Mouse (Mus musculus) intestine, embryonic 14.5 days (tissue): ENCODE measurements around the gene Bms1. TPM values are rescaled to one million over a fixed set of nuclear protein-coding genes. Genes with fewer than 3 reads are reported as not detected.

Experiments used
- ATAC-seq: fragments of 200-750 bp; cut with Nextera tagmentation; replicated peaks from 2 replicates; pipeline ENCODE4 v1.8.0; 2017; ENCODE audit warnings: low read depth, moderate number of reproducible peaks, moderate TSS enrichment, moderate library complexity; ENCODE audit not compliant: low FRiP score, low TSS enrichment
- DNase-seq: peaks from one replicate; pipeline ENCODE4 v3.0.0-alpha.2; 2018; ENCODE audit warnings: low spot score
- H3K27ac ChIP-seq: fragments of 300-500 bp; sonication (generic); 2 replicates; pipeline ENCODE4 v1.5.1; 2014; ENCODE audit warnings: low read depth, mild to moderate bottlenecking, control low read depth
- H3K27me3 ChIP-seq: fragments of 300-500 bp; sonication (generic); replicated peaks from 2 replicates; pipeline ENCODE4 v1.6.1; 2014; ENCODE audit warnings: low read length, control low read depth; ENCODE audit not compliant: control insufficient read depth, insufficient read depth
- H3K36me3 ChIP-seq: fragments of 300-500 bp; sonication (generic); 2 replicates; pipeline ENCODE4 v1.6.1; 2014; ENCODE audit warnings: low read length, control low read depth; ENCODE audit not compliant: control insufficient read depth, insufficient read depth
- H3K4me1 ChIP-seq: fragments of 300-500 bp; sonication (generic); replicated peaks from 2 replicates; pipeline ENCODE4 v1.6.1; 2014; ENCODE audit warnings: low read length, control low read depth, mixed read lengths; ENCODE audit not compliant: control insufficient read depth, insufficient read depth
- H3K4me2 ChIP-seq: fragments of 300-500 bp; sonication (generic); 2 replicates; pipeline ENCODE4 v1.6.1; 2014; ENCODE audit warnings: low read length
- H3K4me3 ChIP-seq: fragments of 300-500 bp; sonication (generic); 2 replicates; pipeline ENCODE4 v1.5.1; 2014; ENCODE audit warnings: low read depth, low read length, control low read depth, mixed read lengths
- H3K9ac ChIP-seq: fragments of 300-500 bp; sonication (generic); 2 replicates; pipeline ENCODE4 v1.6.1; 2014; ENCODE audit warnings: mild to moderate bottlenecking, low read length
- H3K9me3 ChIP-seq: fragments of 300-500 bp; sonication (generic); 2 replicates; pipeline ENCODE4 v1.6.1; 2016; ENCODE audit warnings: low read length, control low read depth; ENCODE audit not compliant: control insufficient read depth
- WGBS: fragments of 180-500 bp; shearing (Covaris S2); extraction: QIAGEN DNeasy Blood & Tissue Kit; methylation state at CpG from one replicate; pipeline ENCODE4 v1.1.7; 2014; 5-methylcytosine and 5-hydroxymethylcytosine counted together
- polyA plus RNA-seq: library from polyadenylated mRNA; unstranded; fragments of >200 nt; fragmentation: Nextera tagmentation; extraction: Ambion mirVana; gene quantifications from 2 replicates; pipeline ENCODE4 v1.2.1, GENCODE M21; 2014

Bms1 gene
- polyA plus RNA-seq, result 33.7 and 38.4 TPM in 2 replicates

GRCm38 (mm10) chr6:118419050-118419920 lies at the start of gene Bms1:
Gene Bms1, minus strand, starts transcription at chr6:118419474.
- H3K4me1 ChIP-seq, result peaks cover 7% of the 10 kb centered on the region
- peaks cover 35% of the 10 kb centered on the region for H3K36me3 ChIP-seq
- ATAC-seq (peak; percentile 97), DNase-seq (peak; percentile 95)
- peak within 1 kb of the TSS; percentile 90 for H3K4me3 ChIP-seq
- H3K27ac ChIP-seq, result peak within 1 kb of the TSS; percentile 65; the same call in 1 of the 2 replicates
- under 1% methylated on average over 67 of the region's 67 CpGs for WGBS
- H3K4me2 ChIP-seq, result peak within 1 kb of the TSS; percentile 88
- H3K9me3 ChIP-seq, result no peaks in the 10 kb centered on the region
- H3K27me3 ChIP-seq, result no peaks in the 10 kb centered on the region
- H3K9ac ChIP-seq, result peak within 1 kb of the TSS; percentile 87

- Histone ChIP-seq H3K36me3 (peaks cover 43% of the 10 kb centered on the region), H3K27ac (no peak overlapping the region), H3K9ac (no peak overlapping the region), H3K4me3 (no peak overlapping the region), H3K9me3 (no peaks in the 10 kb centered on the region), H3K27me3 (no peaks in the 10 kb centered on the region), H3K4me2 (no peak overlapping the region), H3K4me1 (no peaks in the 10 kb centered on the region)
- DNase-seq (no peak), ATAC-seq (no peak)
- 81% methylated on average over 15 of the region's 15 CpGs for WGBS
Observed at GRCm38 (mm10) chr6:118462069-118462705, 42.9 kb upstream of the Bms1 start.

GRCm38 (mm10) chr6:118457726-118458125 lies 38.5 kb upstream of the Bms1 start:
- WGBS, result 93% methylated on average over 1 of the region's 1 CpGs
- no peak for ATAC-seq
- no peak for DNase-seq

GRCm38 (mm10) chr6:118455042-118455631 lies 35.9 kb upstream of the Bms1 start, which contains the start of gene Zfp248:
Gene Zfp248, minus strand, starts transcription at chr6:118455528.
- DNase-seq (peak; percentile 95), ATAC-seq (peak; percentile 95)
- no peaks in the 10 kb centered on the region for H3K9me3 ChIP-seq
- peak within 1 kb of the TSS; percentile 92 for H3K27ac ChIP-seq
- peak within 1 kb of the TSS; percentile 91 for H3K9ac ChIP-seq
- H3K27me3 ChIP-seq, result no peaks in the 10 kb centered on the region
- H3K4me1 ChIP-seq, result 0 out of 2 replicates have a peak, but pooled peaks cover 6% of the 10 kb centered on the region
- H3K4me2 ChIP-seq, result peak within 1 kb of the TSS; percentile 73
- peak within 1 kb of the TSS; percentile 90 for H3K4me3 ChIP-seq
- under 1% methylated on average over 43 of the region's 43 CpGs for WGBS
- H3K36me3 ChIP-seq, result peaks cover 7% of the 10 kb centered on the region; the same call in 1 of the 2 replicates

More at GRCm38 (mm10) chr6:118457726-118458125, 38.5 kb upstream of the Bms1 start:
- Histone ChIP-seq H3K4me1 (0 out of 2 replicates have a peak, but pooled peaks cover 6% of the 10 kb centered on the region), H3K9me3 (no peaks in the 10 kb centered on the region), H3K36me3 (peaks cover 12% of the 10 kb centered on the region), H3K4me2 (no peak overlapping the region), H3K27ac (no peak overlapping the region), H3K4me3 (no peak overlapping the region), H3K27me3 (no peaks in the 10 kb centered on the region), H3K9ac (no peak overlapping the region)

GRCm38 (mm10) chr6:118454452-118454851 lies 35.2 kb upstream of the Bms1 start:
- H3K4me1 ChIP-seq, result 0 out of 2 replicates have a peak, but pooled peaks cover 6% of the 10 kb centered on the region
- H3K27me3 ChIP-seq, result no peaks in the 10 kb centered on the region
- H3K4me2 ChIP-seq, result peak overlapping the region; percentile 73
- ATAC-seq, result no peak
- 41% methylated on average over 8 of the region's 8 CpGs for WGBS
- peaks cover 7% of the 10 kb centered on the region; the same call in 1 of the 2 replicates for H3K36me3 ChIP-seq
- no peaks in the 10 kb centered on the region for H3K9me3 ChIP-seq
- DNase-seq, result peak; percentile 55
- H3K27ac ChIP-seq, result peak overlapping the region; percentile 92; the same call in 1 of the 2 replicates
- H3K9ac ChIP-seq, result peak overlapping the region; percentile 91
- H3K4me3 ChIP-seq, result peak overlapping the region; percentile 90

GRCm38 (mm10) chr6:118431502-118431901 lies 12.2 kb upstream of the Bms1 start:
- WGBS, result 83% methylated on average over 4 of the region's 4 CpGs
- no peak overlapping the region for H3K9ac ChIP-seq
- H3K4me1 ChIP-seq, result no peaks in the 10 kb centered on the region
- peaks cover 51% of the 10 kb centered on the region for H3K36me3 ChIP-seq
- no peak for DNase-seq
- H3K4me2 ChIP-seq, result no peak overlapping the region
- no peak overlapping the region for H3K4me3 ChIP-seq
- no peaks in the 10 kb centered on the region for H3K27me3 ChIP-seq
- no peak for ATAC-seq
- no peak overlapping the region for H3K27ac ChIP-seq
- peaks cover 6% of the 10 kb centered on the region for H3K9me3 ChIP-seq

- Histone ChIP-seq H3K27ac (no peak overlapping the region), H3K4me1 (no peaks in the 10 kb centered on the region), H3K9ac (no peak overlapping the region), H3K27me3 (no peaks in the 10 kb centered on the region), H3K9me3 (peaks cover 6% of the 10 kb centered on the region), H3K4me2 (no peak overlapping the region), H3K36me3 (peaks cover 39% of the 10 kb centered on the region), H3K4me3 (no peak overlapping the region)
- ATAC-seq, result no peak
- no peak for DNase-seq
- WGBS, result 92% methylated on average over 1 of the region's 1 CpGs
Observed at GRCm38 (mm10) chr6:118426666-118427065, 7.4 kb upstream of the Bms1 start.

GRCm38 (mm10) chr6:118410428-118410827 lies 8.8 kb downstream of the Bms1 start:
- no peak overlapping the region for H3K9ac ChIP-seq
- peaks cover 91% of the 10 kb centered on the region for H3K36me3 ChIP-seq
- no peak overlapping the region for H3K4me3 ChIP-seq
- no peak overlapping the region for H3K27ac ChIP-seq
- no peak for ATAC-seq
- H3K4me1 ChIP-seq, result no peaks in the 10 kb centered on the region
- no peak for DNase-seq
- H3K4me2 ChIP-seq, result no peak overlapping the region
- 93% methylated on average over 1 of the region's 1 CpGs for WGBS
- H3K27me3 ChIP-seq, result no peaks in the 10 kb centered on the region
- no peaks in the 10 kb centered on the region for H3K9me3 ChIP-seq
